Mouse (Mus musculus): ENCODE results near the gene Tmem26. TPM values are rescaled to one million over a fixed set of nuclear protein-coding genes. Genes with fewer than 3 reads are reported as not detected.
A peak's percentile ranks its signal among the peaks of the same experiment; 100 is the strongest.

The Tmem26 gene
- polyA plus RNA-seq, 1 experiment from 2014 or later = 43.7 TPM

DNA sequence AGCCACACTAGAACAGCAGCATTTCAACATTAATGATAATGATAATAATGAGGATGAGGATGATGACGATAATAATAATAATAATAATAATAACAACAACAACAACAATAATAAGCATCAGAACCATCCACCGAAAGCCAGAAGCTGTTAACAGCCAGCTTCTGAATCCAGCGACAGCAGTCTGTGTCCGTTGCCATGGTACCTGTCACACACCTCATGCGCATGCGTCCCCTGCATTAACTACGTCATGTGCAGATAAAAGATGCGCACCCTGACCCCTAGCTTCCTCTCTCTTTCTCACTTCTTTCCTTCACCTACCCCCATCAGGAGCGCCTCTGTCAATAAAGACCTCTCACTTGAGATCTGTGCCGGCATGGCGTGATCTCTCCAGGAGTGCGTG, 89.3 kb downstream of the Tmem26 start:
- no peaks in the 10 kb centered on the region for H3K9me3 ChIP-seq (replicated peaks)
- no peak for ATAC-seq (ENCODE audit: insufficient number of reproducible peaks, low FRiP score, low TSS enrichment, low read depth)
- H3K4me3 ChIP-seq (replicated peaks) = no peak overlapping the region
- no peak overlapping the region for H3K9ac ChIP-seq
- no peak overlapping the region for H3K27ac ChIP-seq (replicated peaks)
- no peaks in the 10 kb centered on the region for H3K4me1 ChIP-seq
- H3K4me2 ChIP-seq (replicated peaks) = no peak overlapping the region
- H3K36me3 ChIP-seq = no peaks in the 10 kb centered on the region
- WGBS = 88% methylated on average over 12 of the region's 12 CpGs
- H3K27me3 ChIP-seq = no peaks in the 10 kb centered on the region

GRCm38 (mm10) chr10:68817281-68817680, 93.8 kb downstream of the Tmem26 start:
- no peaks in the 10 kb centered on the region for H3K27me3 ChIP-seq
- H3K4me1 ChIP-seq = 0 out of 2 replicates have a peak, but pooled peaks cover 4% of the 10 kb centered on the region
- H3K36me3 ChIP-seq = no peaks in the 10 kb centered on the region
- ATAC-seq (ENCODE audit: insufficient number of reproducible peaks, low FRiP score, low TSS enrichment, low read depth) = 0 out of 2 replicates have a peak, but pooled peaks have one; percentile 43
- H3K27ac ChIP-seq (replicated peaks) = no peak overlapping the region
- 38% methylated on average over 4 of the region's 4 CpGs for WGBS
- no peak overlapping the region for H3K4me3 ChIP-seq (replicated peaks)
- no peak overlapping the region for H3K4me2 ChIP-seq (replicated peaks)
- no peaks in the 10 kb centered on the region for H3K9me3 ChIP-seq (replicated peaks)
- no peak overlapping the region for H3K9ac ChIP-seq

GRCm38 (mm10) chr10:68818065-68818759, 94.8 kb downstream of the Tmem26 start:
- Histone ChIP-seq H3K9me3 (replicated peaks) (no peaks in the 10 kb centered on the region), H3K4me3 (replicated peaks) (no peak overlapping the region), H3K27ac (replicated peaks) (peak overlapping the region; percentile 44; the same call in 1 of the 2 replicates), H3K9ac (no peak overlapping the region), H3K4me1 (0 out of 2 replicates have a peak, but pooled peaks cover 4% of the 10 kb centered on the region), H3K27me3 (no peaks in the 10 kb centered on the region), H3K4me2 (replicated peaks) (no peak overlapping the region), H3K36me3 (no peaks in the 10 kb centered on the region)
- no peak for ATAC-seq (ENCODE audit: insufficient number of reproducible peaks, low FRiP score, low TSS enrichment, low read depth)
- 48% methylated on average over 10 of the region's 10 CpGs for WGBS

- 83% methylated on average over 4 of the region's 4 CpGs for WGBS
- ATAC-seq (ENCODE audit: insufficient number of reproducible peaks, low FRiP score, low TSS enrichment, low read depth) = no peak
- H3K9ac ChIP-seq = no peak overlapping the region
- H3K9me3 ChIP-seq (replicated peaks) = no peaks in the 10 kb centered on the region
- H3K4me3 ChIP-seq (replicated peaks) = no peak overlapping the region
- H3K27ac ChIP-seq (replicated peaks) = no peak overlapping the region
- H3K4me1 ChIP-seq = no peaks in the 10 kb centered on the region
- no peaks in the 10 kb centered on the region for H3K36me3 ChIP-seq
- H3K27me3 ChIP-seq = no peaks in the 10 kb centered on the region
- H3K4me2 ChIP-seq (replicated peaks) = no peak overlapping the region
These were observed 101.1 kb downstream of the Tmem26 start for GRCm38 (mm10) chr10:68824519-68824918.

Other genes starting within 250 kb of the Tmem26 start
- gene Cabcoco1, start 181.8 kb upstream of the Tmem26 start, polyA plus RNA-seq (2015; fragmentation: Nextera tagmentation; extraction: Ambion mirVana) = 6.3 and 11.2 TPM in 2 replicates